Mouse (Mus musculus) activated CD4-positive, CD25-positive, alpha-beta regulatory T cell, adult 4 months (primary cell): ENCODE results near the gene Brd7. TPM values are rescaled to one million over a fixed set of nuclear protein-coding genes. Genes with fewer than 3 reads are reported as not detected.

Experiments
- ATAC-seq: one replicate; pipeline ENCODE4 v1.8.0; 2017
- polyA plus RNA-seq, 2 experiments: library from polyadenylated mRNA; unstranded; fragments of 100-300 nt; shearing (Covaris generic); gene quantifications; one replicate each; pipeline ENCODE4 v1.2.1; 2017

Brd7 gene
- polyA plus RNA-seq, 2 experiments from 2014 or later, result 43.8 to 57.1 TPM

DNA sequence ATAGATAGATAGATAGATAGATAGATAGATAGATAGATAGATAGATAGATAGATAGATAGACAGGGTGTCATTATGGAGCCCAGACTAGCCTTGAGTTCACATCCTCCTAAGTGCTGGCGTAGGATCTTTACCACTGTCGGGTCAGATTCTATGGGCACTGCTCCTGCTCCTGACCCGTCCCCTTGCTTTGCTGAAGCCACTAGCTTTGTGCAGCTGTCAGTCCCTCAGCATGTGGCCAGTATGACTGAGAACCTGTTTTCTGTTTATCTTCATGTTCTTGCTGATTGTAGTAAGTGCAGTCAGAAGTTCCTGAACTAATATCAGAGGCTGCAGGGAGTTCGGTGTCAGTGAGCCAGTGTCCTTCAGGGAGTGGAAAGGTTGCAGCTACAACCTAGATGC lies 54.3 kb downstream of the Brd7 start:
- no peak for ATAC-seq

GRCm38 (mm10) chr8:88306511-88306910 lies 55.5 kb downstream of the Brd7 start:
- ATAC-seq, result no peak

GRCm38 (mm10) chr8:88305814-88306213 lies 56.2 kb downstream of the Brd7 start:
- ATAC-seq, result peak; percentile 96

- no peak for ATAC-seq
Observed at GRCm38 (mm10) chr8:88301589-88302437, 60.2 kb downstream of the Brd7 start.

GRCm38 (mm10) chr8:88299907-88300603 lies 61.9 kb downstream of the Brd7 start:
- no peak for ATAC-seq

- no peak for ATAC-seq
Observed at GRCm38 (mm10) chr8:88298733-88299103, 63.3 kb downstream of the Brd7 start.

DNA sequence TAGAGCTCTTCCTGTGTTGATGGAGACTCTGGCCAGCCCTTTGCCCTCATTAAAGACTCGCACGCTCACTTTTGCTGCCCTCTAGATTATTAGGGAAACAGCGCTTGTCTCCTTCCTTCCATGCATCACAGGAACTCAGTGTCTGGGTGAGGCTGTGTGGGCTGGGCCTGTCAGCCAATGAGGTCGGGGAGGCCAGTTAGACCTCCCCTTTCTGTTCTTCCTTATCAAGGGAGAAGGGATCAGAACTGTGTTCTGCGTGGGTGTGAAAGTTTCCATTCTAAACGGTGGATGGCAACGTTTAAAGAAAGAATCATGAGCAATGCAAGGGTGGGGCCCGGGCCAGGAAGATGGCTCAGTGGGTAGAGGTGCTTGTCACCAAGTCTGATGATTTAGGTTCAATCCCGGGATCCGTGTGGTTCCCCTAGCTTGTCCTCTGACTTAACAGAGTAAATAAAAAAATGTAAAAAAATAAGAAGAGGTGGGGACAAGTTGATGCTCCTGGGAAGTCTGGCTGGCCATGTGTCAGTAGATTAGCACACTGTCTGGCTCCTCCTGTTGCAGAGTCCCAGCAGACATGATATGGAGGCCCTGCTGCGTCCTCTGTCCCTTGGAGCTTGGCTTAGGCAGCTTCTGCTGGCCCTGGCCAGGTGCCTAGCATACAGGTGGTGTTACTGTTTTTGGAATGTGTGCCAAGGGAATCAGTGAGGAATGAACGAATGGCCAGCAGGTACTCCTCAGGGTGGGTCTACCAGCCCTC lies 63.8 kb downstream of the Brd7 start:
- ATAC-seq, result peak; percentile 53

DNA sequence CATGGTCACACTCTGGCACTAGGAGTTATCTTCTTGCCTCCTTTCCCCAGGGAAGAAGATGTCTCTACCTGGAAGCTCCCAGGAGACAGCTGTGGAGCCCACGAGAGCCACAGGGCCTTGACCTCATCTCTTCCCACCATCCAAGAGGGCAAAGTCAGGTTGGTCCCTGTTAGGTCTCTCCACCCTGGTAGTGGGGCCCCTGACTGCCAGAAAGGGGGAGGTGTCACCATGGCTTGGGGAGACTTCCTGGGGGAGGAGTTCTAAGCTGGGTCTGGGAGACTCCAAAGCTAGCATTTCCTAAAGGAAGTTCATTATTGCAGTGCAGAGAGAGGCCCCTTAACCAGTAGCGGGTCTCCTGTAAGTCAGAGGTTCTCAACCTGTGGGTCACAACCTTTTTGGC lies 67.0 kb downstream of the Brd7 start:
- no peak for ATAC-seq

DNA sequence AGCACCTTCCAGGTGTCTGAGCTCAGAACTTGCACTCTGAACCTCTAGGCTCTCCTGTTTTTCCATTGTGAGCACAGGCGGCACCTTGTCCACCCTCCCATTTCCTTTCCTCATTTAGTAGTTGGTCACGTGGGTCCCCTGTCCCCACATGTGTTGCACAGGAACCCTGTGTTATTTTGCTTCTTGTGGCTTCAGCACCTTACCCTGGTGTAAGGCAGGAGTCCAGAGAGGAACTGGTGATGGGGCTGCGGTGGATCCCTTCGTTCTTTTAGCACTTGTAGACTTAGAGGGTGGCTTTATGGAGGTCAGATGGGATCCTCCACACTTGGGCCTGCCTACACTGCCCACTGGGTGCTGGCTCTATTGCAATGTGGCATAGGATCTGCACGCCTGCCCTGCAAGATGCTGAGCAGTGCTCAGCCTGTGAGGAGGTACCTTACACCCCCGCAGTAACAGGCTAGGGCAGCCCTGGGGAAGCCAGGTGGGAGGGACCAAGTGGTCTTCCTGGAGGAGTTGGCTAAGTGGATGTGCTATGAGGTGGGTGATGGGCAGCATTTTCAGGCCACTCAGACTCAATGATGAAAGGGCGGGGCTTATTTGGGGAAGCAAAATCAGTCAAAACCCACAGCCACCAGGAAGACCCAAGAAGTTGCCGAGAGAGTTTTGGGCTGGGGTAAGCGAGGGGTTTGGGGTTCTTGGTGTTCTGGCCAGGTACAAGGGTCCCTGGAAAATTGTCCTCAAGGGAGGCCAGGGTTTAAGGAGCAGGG lies 68.2 kb downstream of the Brd7 start:
- ATAC-seq, result peak; percentile 36

GRCm38 (mm10) chr8:88292926-88293325 lies 69.1 kb downstream of the Brd7 start:
- no peak for ATAC-seq

GRCm38 (mm10) chr8:88291305-88291690 lies 70.7 kb downstream of the Brd7 start:
- no peak for ATAC-seq

GRCm38 (mm10) chr8:88290326-88291304 lies 71.4 kb downstream of the Brd7 start:
- peak; percentile 48 for ATAC-seq

- ATAC-seq, result no peak
Observed at GRCm38 (mm10) chr8:88289901-88290300, 72.1 kb downstream of the Brd7 start.

DNA sequence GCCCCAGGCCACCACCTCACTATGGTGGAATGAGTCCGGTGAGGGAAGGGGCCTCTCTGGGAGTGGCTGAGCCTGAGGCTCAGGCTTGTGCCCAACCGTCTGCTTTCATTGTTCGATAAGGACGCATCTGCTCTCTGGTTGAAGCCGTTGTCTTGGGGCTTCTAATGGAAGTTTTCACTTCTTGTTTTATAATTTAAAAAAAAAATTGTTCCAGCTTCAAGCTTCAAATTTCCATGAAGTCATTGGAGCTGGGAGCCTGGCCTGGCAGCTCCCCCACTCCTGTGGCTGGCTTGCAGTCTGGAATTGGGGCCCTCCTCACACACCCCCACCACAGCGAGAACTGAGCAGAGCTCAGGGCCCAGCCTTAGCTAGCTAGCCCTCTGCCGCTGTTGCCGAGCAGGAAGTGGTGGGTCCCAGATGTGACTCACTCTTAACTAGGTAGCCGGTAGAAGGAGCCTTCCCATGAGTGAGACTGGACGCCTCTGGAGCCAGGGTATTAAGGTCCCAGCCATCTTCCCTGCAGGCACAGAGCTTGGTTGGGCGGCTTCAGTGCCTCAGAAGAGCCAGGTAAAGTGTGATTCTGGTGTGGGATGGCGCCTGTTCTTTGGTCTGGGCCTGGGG lies 73.3 kb downstream of the Brd7 start:
- ATAC-seq, result peak; percentile 73

- ATAC-seq, result no peak
Observed at GRCm38 (mm10) chr8:88286421-88286960, 75.5 kb downstream of the Brd7 start.

DNA sequence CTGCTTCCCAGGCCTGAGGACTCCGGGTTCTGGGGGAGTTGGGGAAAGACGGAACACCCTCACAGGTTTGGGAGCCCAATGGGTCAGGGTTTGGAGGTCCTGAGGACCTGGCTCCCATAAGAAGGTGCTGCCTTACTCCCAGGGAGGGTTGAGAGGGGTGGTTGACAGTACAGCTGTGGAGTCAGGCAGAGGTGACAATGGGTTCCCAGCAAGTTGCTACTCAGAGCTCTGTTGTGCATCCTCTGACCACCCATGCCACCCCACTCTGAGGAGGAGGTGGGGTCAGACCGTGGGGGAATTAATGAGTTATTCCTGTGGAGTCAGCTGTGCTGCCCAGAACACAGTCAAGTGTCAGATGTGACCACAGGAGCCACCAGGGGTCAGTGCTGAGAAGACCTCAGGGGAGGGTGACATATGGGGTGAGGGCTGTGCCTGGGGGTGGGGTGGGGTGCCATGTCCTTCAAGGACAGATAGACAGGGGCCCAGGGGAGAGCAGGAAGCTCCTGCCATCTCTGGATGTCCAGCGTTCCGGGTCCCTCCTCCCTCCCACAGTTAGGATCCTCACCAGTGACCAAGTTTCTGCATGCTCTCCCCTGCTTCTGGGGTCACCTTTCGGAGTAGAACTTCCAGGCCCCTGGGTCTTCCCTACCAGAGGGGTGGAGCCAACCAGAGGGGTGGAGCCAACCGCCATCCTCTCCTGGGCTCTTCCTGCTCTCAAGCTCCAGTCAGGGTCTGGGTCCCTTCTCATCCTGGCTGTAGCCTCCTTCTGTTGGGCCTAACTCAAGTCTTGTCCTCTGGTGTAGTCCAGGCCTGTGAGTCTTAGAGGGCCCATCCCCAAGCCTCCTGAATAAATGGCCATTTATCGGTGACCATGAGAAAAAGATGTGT lies 76.3 kb downstream of the Brd7 start:
- no peak for ATAC-seq

GRCm38 (mm10) chr8:88284738-88285137 lies 77.3 kb downstream of the Brd7 start:
- no peak for ATAC-seq

GRCm38 (mm10) chr8:88283243-88284115 lies 78.5 kb downstream of the Brd7 start:
- no peak for ATAC-seq
